Comparison of ENCODE assay signal across 17 mouse cellular contexts in genomic region chr2:73991818-73992217, GRCm38 (mm10).
DNase-seq lines count a peak whose midpoint lies in the region; ATAC-seq and TF ChIP-seq lines count a peak whose summit lies in the region.
"Had no signal": no experiment of that assay in that cellular context is flagged by ENCODE, and none has a peak within 500 bp of the region (broad histone marks: within the 10 kb centered on the region; RNA-seq: fewer than 3 reads in every experiment).

No protein-coding gene starts in this region.

- 29% methylated on average over 11 of the region's 11 CpGs for WGBS in neural tube, embryonic 11.5 days
- WGBS in hindbrain, embryonic 14.5 days, result 28% methylated on average over 11 of the region's 11 CpGs
- 15% methylated on average over 11 of the region's 11 CpGs for WGBS in neural tube, embryonic 15.5 days

- peak overlapping the region; percentile 13; the same call in 1 of the 2 replicates for H3K4me2 ChIP-seq in neural tube, embryonic 11.5 days (ENCODE audit: low read depth)
- H3K4me2 ChIP-seq in hindbrain, embryonic 14.5 days (replicated peaks), result peak overlapping the region; percentile 11; the same call in 1 of the 2 replicates
- H3K4me2 ChIP-seq in neural tube, embryonic 15.5 days, result peak overlapping the region; percentile 43

- TF ChIP-seq CTCF in left cerebral cortex, adult 2 months (IDR thresholded peaks at IDR 0.05), result no peak

- no peak overlapping the region; the same call in 1 of the 2 replicates for H3K27ac ChIP-seq in neural tube, embryonic 11.5 days (ENCODE audit: low read depth, low read length)
- H3K27ac ChIP-seq in hindbrain, embryonic 14.5 days, result peak overlapping the region; percentile 57
- no peak overlapping the region; the same call in 1 of the 2 replicates for H3K27ac ChIP-seq in neural tube, embryonic 15.5 days (replicated peaks)
- no peak overlapping the region for H3K27ac ChIP-seq in left cerebral cortex, adult 2 months
- H3K27ac ChIP-seq: forebrain, embryonic 10.5 days; midbrain, embryonic 10.5 days had no signal

- DNase-seq in neural tube, embryonic 11.5 days (ENCODE audit: low spot score), result peak; percentile 39
- no peak for DNase-seq in neural tube, embryonic 10.5 days (ENCODE audit: extremely low spot score, low spot score)
- peak; percentile 45 for DNase-seq in embryo, embryonic 11 days
- DNase-seq in hindbrain, embryonic 14.5 days (ENCODE audit: low spot score), result no peak
- no peak for DNase-seq in thymus, postnatal 25 days
- no peak for DNase-seq in left cerebral cortex, adult 2 months (ENCODE audit: extremely low spot score in 1 of 2, low spot score in 2 of 2)
- DNase-seq: gastrocnemius, postnatal 36 days; kidney, adult 8-10 months; kidney, postnatal 36 days; layer of hippocampus, postnatal 36 days; left cerebral cortex, postnatal 4 days; lung, adult 2 months; lung, postnatal 36 days; thymus, adult 2 months had no signal

- intact Hi-C loops in left cerebral cortex, adult 2 months (cut with DNase I), result loop anchor here (10.0 kb wide), 2 partner anchors 67 to 217 kb away; partner anchors contain the start of gene Chn1

- no peaks in the 10 kb centered on the region for H3K36me3 ChIP-seq in neural tube, embryonic 11.5 days (ENCODE audit: control insufficient read depth, insufficient read depth, low read length)
- no peaks in the 10 kb centered on the region for H3K36me3 ChIP-seq in hindbrain, embryonic 14.5 days (replicated peaks; ENCODE audit: control insufficient read depth, insufficient read depth)
- no peaks in the 10 kb centered on the region for H3K36me3 ChIP-seq in neural tube, embryonic 15.5 days
- H3K36me3 ChIP-seq: forebrain, embryonic 10.5 days; midbrain, embryonic 10.5 days had no signal

- no peaks in the 10 kb centered on the region for H3K27me3 ChIP-seq in neural tube, embryonic 11.5 days (ENCODE audit: control insufficient read depth, insufficient read depth, low read length)
- H3K27me3 ChIP-seq in hindbrain, embryonic 14.5 days (ENCODE audit: control insufficient read depth, insufficient read depth, low read length), result no peaks in the 10 kb centered on the region
- no peaks in the 10 kb centered on the region for H3K27me3 ChIP-seq in neural tube, embryonic 15.5 days (replicated peaks)

- peaks cover 10% of the 10 kb centered on the region for H3K4me1 ChIP-seq in neural tube, embryonic 11.5 days (ENCODE audit: control insufficient read depth, insufficient read depth, low read length)
- H3K4me1 ChIP-seq in hindbrain, embryonic 14.5 days (replicated peaks; ENCODE audit: control insufficient read depth, insufficient read depth, low read length), result no peaks in the 10 kb centered on the region
- H3K4me1 ChIP-seq in neural tube, embryonic 15.5 days, result peaks cover 13% of the 10 kb centered on the region

- no peaks in the 10 kb centered on the region for H3K9me3 ChIP-seq in neural tube, embryonic 11.5 days (ENCODE audit: control insufficient read depth, low read length)
- H3K9me3 ChIP-seq in hindbrain, embryonic 14.5 days (ENCODE audit: control insufficient read depth, low read length), result no peaks in the 10 kb centered on the region
- no peaks in the 10 kb centered on the region for H3K9me3 ChIP-seq in neural tube, embryonic 15.5 days (replicated peaks)
- H3K9me3 ChIP-seq: forebrain, embryonic 10.5 days; midbrain, embryonic 10.5 days had no signal

- H3K4me3 ChIP-seq in neural tube, embryonic 11.5 days (ENCODE audit: low read depth, low read length), result no peak overlapping the region
- H3K4me3 ChIP-seq in hindbrain, embryonic 14.5 days (replicated peaks; ENCODE audit: low read length), result no peak overlapping the region
- H3K4me3 ChIP-seq in neural tube, embryonic 15.5 days (replicated peaks), result no peak overlapping the region
- H3K4me3 ChIP-seq in left cerebral cortex, adult 2 months, result no peak overlapping the region
- H3K4me3 ChIP-seq: forebrain, embryonic 10.5 days; midbrain, embryonic 10.5 days had no signal

- peak overlapping the region; percentile 3; the same call in 1 of the 2 replicates for H3K9ac ChIP-seq in neural tube, embryonic 11.5 days (ENCODE audit: low read length)
- 0 out of 2 replicates have a peak overlapping the region, but pooled peaks have one; percentile 8 for H3K9ac ChIP-seq in hindbrain, embryonic 14.5 days
- no peak overlapping the region; the same call in 1 of the 2 replicates for H3K9ac ChIP-seq in neural tube, embryonic 15.5 days (replicated peaks)

- no peak for ATAC-seq in neural tube, embryonic 11.5 days (ENCODE audit: insufficient read depth, low FRiP score, low TSS enrichment)
- no peak for ATAC-seq in hindbrain, embryonic 14.5 days (ENCODE audit: low FRiP score)
- peak; percentile 61; the same call in 1 of the 2 replicates for ATAC-seq in neural tube, embryonic 15.5 days (ENCODE audit: low FRiP score)

Comparison
In these comparisons a context has a peak if more than half of its experiments do, and no peak if none do; other contexts are left out.
1. DNase-seq: peak in neural tube, embryonic 11.5 days (single experiment) and embryo, embryonic 11 days (single experiment); none in neural tube, embryonic 10.5 days (single experiment), hindbrain, embryonic 14.5 days (single experiment), thymus, postnatal 25 days (single experiment) and left cerebral cortex, adult 2 months (0 of 2).
2. Peak in every context shown above with its lines, with median percentiles within 50 percentile points of each other: H3K4me2 ChIP-seq.